Mouse (Mus musculus): Measurements from ENCODE around the gene Olfr1254. TPM values are rescaled to one million over a fixed set of nuclear protein-coding genes. Genes with fewer than 3 reads are reported as not detected.

The Olfr1254 gene
- total RNA-seq (2017): not detected in 2 replicates

- no peak for ATAC-seq (replicated peaks; ENCODE audit: low read depth, poor library complexity, severe bottlenecking)
These were observed at the start of gene Olfr1254 for GRCm38 (mm10) chr2:89793519-89793918. TSS of gene Olfr1254 (minus strand) at chr2:89793619.

- no peak for ATAC-seq (replicated peaks; ENCODE audit: low read depth, poor library complexity, severe bottlenecking)
These were observed 48.0 kb upstream of the Olfr1254 start, which contains the start of gene Olfr1256 for GRCm38 (mm10) chr2:89841455-89841854. TSS of gene Olfr1256 (minus strand) at chr2:89841555.

- no peak for ATAC-seq (replicated peaks; ENCODE audit: low read depth, poor library complexity, severe bottlenecking)
These were observed 26.8 kb upstream of the Olfr1254 start for GRCm38 (mm10) chr2:89820216-89820615.

- no peak for ATAC-seq (replicated peaks; ENCODE audit: low read depth, poor library complexity, severe bottlenecking)
These were observed 18.3 kb upstream of the Olfr1254 start, which contains the start of gene Olfr1255 for GRCm38 (mm10) chr2:89811751-89812150. TSS of gene Olfr1255 (plus strand) at chr2:89812051.

- no peak for ATAC-seq (replicated peaks; ENCODE audit: low read depth, poor library complexity, severe bottlenecking)
These were observed 17.3 kb upstream of the Olfr1254 start for GRCm38 (mm10) chr2:89810751-89811150.

- ATAC-seq (replicated peaks; ENCODE audit: low read depth, poor library complexity, severe bottlenecking): no peak
These were observed 6.2 kb upstream of the Olfr1254 start for GRCm38 (mm10) chr2:89799583-89799982.

- no peak for ATAC-seq (replicated peaks; ENCODE audit: low read depth, poor library complexity, severe bottlenecking)
These were observed 36.4 kb downstream of the Olfr1254 start, which contains the start of gene Olfr1253 for GRCm38 (mm10) chr2:89756990-89757389. TSS of gene Olfr1253 (minus strand) at chr2:89757090.

Other genes starting within 250 kb of the Olfr1254 start
- not detected in 2 replicates for gene Olfr1245, start 215.2 kb downstream of the Olfr1254 start, total RNA-seq (2017)
- not detected in 2 replicates for gene Olfr1246, start 200.5 kb downstream of the Olfr1254 start, total RNA-seq (2017)
- gene Olfr1247, start 179.5 kb downstream of the Olfr1254 start, total RNA-seq (2017): not detected in 2 replicates
- not detected in 2 replicates for gene Olfr1248, start 175.4 kb downstream of the Olfr1254 start, total RNA-seq (2017)
- gene Olfr1249, start 158.6 kb downstream of the Olfr1254 start, total RNA-seq (2017): not detected in 2 replicates
- gene Olfr1250, start 132.2 kb downstream of the Olfr1254 start, total RNA-seq (2017): not detected in 2 replicates
- not detected in 2 replicates for gene Olfr1251, start 121.7 kb downstream of the Olfr1254 start, total RNA-seq (2017)
- not detected in 2 replicates for gene Olfr1252, start 68.6 kb downstream of the Olfr1254 start, total RNA-seq (2017)
- not detected in 2 replicates for gene Olfr1253, start 36.5 kb downstream of the Olfr1254 start, total RNA-seq (2017)
- not detected in 2 replicates for gene Olfr1255, start 18.4 kb upstream of the Olfr1254 start, total RNA-seq (2017)
- gene Olfr1256, start 47.9 kb upstream of the Olfr1254 start, total RNA-seq (2017): not detected in 2 replicates
- not detected in 2 replicates for gene Olfr48, start 54.6 kb upstream of the Olfr1254 start, total RNA-seq (2017)
- gene Olfr1257, start 84.8 kb upstream of the Olfr1254 start, total RNA-seq (2017): not detected in 2 replicates
- gene Olfr1258, start 133.7 kb upstream of the Olfr1254 start, total RNA-seq (2017): not detected in 2 replicates
- gene Olfr1259, start 155.0 kb upstream of the Olfr1254 start, total RNA-seq (2017): not detected in 2 replicates
- gene Olfr1260, start 180.7 kb upstream of the Olfr1254 start, total RNA-seq (2017): not detected in 2 replicates
- gene Olfr1261, start 197.6 kb upstream of the Olfr1254 start, total RNA-seq (2017): not detected in 2 replicates
- gene Olfr1262, start 206.5 kb upstream of the Olfr1254 start, total RNA-seq (2017): not detected in 2 replicates
- gene Olfr1263, start 218.5 kb upstream of the Olfr1254 start, total RNA-seq (2017): not detected in 2 replicates
- not detected in 2 replicates for gene Olfr1264, start 232.0 kb upstream of the Olfr1254 start, total RNA-seq (2017)
- gene Olfr1265, start 241.7 kb upstream of the Olfr1254 start, total RNA-seq (2017): not detected in 2 replicates